Mouse (Mus musculus) neural tube, embryonic 13.5 days (tissue): ENCODE measurements at regions not wholly inside any gene's neighbourhood (a gene's known extent, or its start where the extent isn't known, plus 50 kb on each side); places are given as distances from the start of the nearest gene placed in this dataset.

Experiments
- ATAC-seq: fragments of 200-750 bp; cut with Nextera tagmentation; 2 replicates; pipeline ENCODE4 v1.8.0; 2017; ENCODE audit warnings: low read depth, mild to moderate bottlenecking, moderate TSS enrichment, moderate library complexity
- H3K27ac ChIP-seq: fragments of 300-500 bp; sonication (generic); replicated peaks from 2 replicates; pipeline ENCODE4 v1.5.1; 2015; ENCODE audit warnings: moderate library complexity, mild to moderate bottlenecking, inconsistent platforms
- H3K27me3 ChIP-seq: fragments of 300-500 bp; sonication (generic); 2 replicates; pipeline ENCODE4 v1.6.1; 2015; ENCODE audit warnings: mild to moderate bottlenecking, inconsistent platforms
- H3K36me3 ChIP-seq: fragments of 300-500 bp; sonication (generic); 2 replicates; pipeline ENCODE4 v1.6.1; 2015; ENCODE audit warnings: mild to moderate bottlenecking, inconsistent platforms
- H3K4me1 ChIP-seq: fragments of 300-500 bp; sonication (generic); replicated peaks from 2 replicates; pipeline ENCODE4 v1.6.1; 2015; ENCODE audit warnings: inconsistent platforms
- H3K4me2 ChIP-seq: fragments of 300-500 bp; sonication (generic); 2 replicates; pipeline ENCODE4 v1.6.1; 2015; ENCODE audit warnings: inconsistent platforms, mild to moderate bottlenecking, moderate library complexity
- H3K4me3 ChIP-seq: fragments of 300-500 bp; sonication (generic); 2 replicates; pipeline ENCODE4 v1.5.1; 2015; ENCODE audit warnings: mild to moderate bottlenecking, inconsistent platforms
- H3K9ac ChIP-seq: fragments of 300-500 bp; sonication (generic); 2 replicates; pipeline ENCODE4 v1.6.1; 2015; ENCODE audit warnings: moderate library complexity, mild to moderate bottlenecking, inconsistent platforms
- H3K9me3 ChIP-seq: fragments of 300-500 bp; sonication (generic); 2 replicates; pipeline ENCODE4 v1.6.1; 2016; ENCODE audit warnings: inconsistent platforms
- WGBS: fragments of 180-500 bp; shearing (Covaris S2); methylation state at CpG from one replicate; pipeline ENCODE4 v1.1.7; 2015; 5-methylcytosine and 5-hydroxymethylcytosine counted together

- no peak for ATAC-seq
- no peak overlapping the region for H3K4me2 ChIP-seq
- no peaks in the 10 kb centered on the region for H3K27me3 ChIP-seq
- H3K27ac ChIP-seq: no peak overlapping the region
- H3K4me3 ChIP-seq: no peak overlapping the region
- no peak overlapping the region for H3K9ac ChIP-seq
- WGBS: 84% methylated on average over 3 of the region's 3 CpGs
- no peaks in the 10 kb centered on the region for H3K36me3 ChIP-seq
- H3K4me1 ChIP-seq: no peaks in the 10 kb centered on the region
- no peaks in the 10 kb centered on the region for H3K9me3 ChIP-seq
These were observed 103.2 kb upstream of the Cep85l start for GRCm38 (mm10) chr10:53482919-53483318.

GRCm38 (mm10) chr10:53470200-53470599, 90.5 kb upstream of the Cep85l start:
- ATAC-seq: no peak
- Histone ChIP-seq H3K4me3 (no peak overlapping the region), H3K27ac (no peak overlapping the region), H3K9me3 (peaks cover 15% of the 10 kb centered on the region), H3K9ac (no peak overlapping the region), H3K4me1 (no peaks in the 10 kb centered on the region), H3K27me3 (no peaks in the 10 kb centered on the region), H3K36me3 (no peaks in the 10 kb centered on the region), H3K4me2 (no peak overlapping the region)
- WGBS: 90% methylated on average over 3 of the region's 3 CpGs

- H3K27me3 ChIP-seq: no peaks in the 10 kb centered on the region
- no peak for ATAC-seq
- no peak overlapping the region for H3K4me2 ChIP-seq
- H3K9me3 ChIP-seq: peaks cover 15% of the 10 kb centered on the region
- H3K27ac ChIP-seq: no peak overlapping the region
- no peak overlapping the region for H3K4me3 ChIP-seq
- WGBS: 75% methylated on average over 1 of the region's 1 CpGs
- H3K9ac ChIP-seq: no peak overlapping the region
- no peaks in the 10 kb centered on the region for H3K36me3 ChIP-seq
- H3K4me1 ChIP-seq: no peaks in the 10 kb centered on the region
These were observed 89.9 kb upstream of the Cep85l start for GRCm38 (mm10) chr10:53469611-53470010.

GRCm38 (mm10) chr10:53468293-53468545, 88.5 kb upstream of the Cep85l start:
- ATAC-seq: no peak
- peaks cover 4% of the 10 kb centered on the region for H3K4me1 ChIP-seq
- H3K27me3 ChIP-seq: no peaks in the 10 kb centered on the region
- H3K9me3 ChIP-seq: peaks cover 14% of the 10 kb centered on the region
- no peaks in the 10 kb centered on the region for H3K36me3 ChIP-seq
- H3K4me3 ChIP-seq: no peak overlapping the region
- H3K27ac ChIP-seq: no peak overlapping the region
- H3K4me2 ChIP-seq: no peak overlapping the region
- H3K9ac ChIP-seq: no peak overlapping the region
- 97% methylated on average over 3 of the region's 3 CpGs for WGBS

GRCm38 (mm10) chr10:53467472-53468292, 87.9 kb upstream of the Cep85l start:
- Histone ChIP-seq H3K27ac (no peak overlapping the region), H3K9ac (no peak overlapping the region), H3K4me2 (no peak overlapping the region), H3K27me3 (no peaks in the 10 kb centered on the region), H3K4me3 (no peak overlapping the region), H3K4me1 (peaks cover 10% of the 10 kb centered on the region), H3K9me3 (peaks cover 11% of the 10 kb centered on the region; the same call in 1 of the 2 replicates), H3K36me3 (no peaks in the 10 kb centered on the region)
- 72% methylated on average over 3 of the region's 3 CpGs for WGBS
- ATAC-seq: no peak

GRCm38 (mm10) chr10:53466851-53467250, 87.1 kb upstream of the Cep85l start:
- Histone ChIP-seq H3K9me3 (peaks cover 11% of the 10 kb centered on the region; the same call in 1 of the 2 replicates), H3K36me3 (no peaks in the 10 kb centered on the region), H3K27me3 (no peaks in the 10 kb centered on the region), H3K4me2 (no peak overlapping the region), H3K4me3 (no peak overlapping the region), H3K27ac (no peak overlapping the region), H3K9ac (no peak overlapping the region), H3K4me1 (peaks cover 15% of the 10 kb centered on the region)
- 80% methylated on average over 1 of the region's 1 CpGs for WGBS
- no peak for ATAC-seq

- H3K36me3 ChIP-seq: no peaks in the 10 kb centered on the region
- H3K27ac ChIP-seq: no peak overlapping the region
- 84% methylated on average over 6 of the region's 6 CpGs for WGBS
- ATAC-seq: no peak
- H3K4me2 ChIP-seq: no peak overlapping the region
- peaks cover 15% of the 10 kb centered on the region for H3K4me1 ChIP-seq
- no peaks in the 10 kb centered on the region for H3K27me3 ChIP-seq
- no peak overlapping the region for H3K9ac ChIP-seq
- no peak overlapping the region for H3K4me3 ChIP-seq
- H3K9me3 ChIP-seq: 0 out of 2 replicates have a peak, but pooled peaks cover 6% of the 10 kb centered on the region
These were observed 86.5 kb upstream of the Cep85l start for GRCm38 (mm10) chr10:53466261-53466660.

- Histone ChIP-seq H3K36me3 (no peaks in the 10 kb centered on the region), H3K4me3 (no peak overlapping the region), H3K9ac (no peak overlapping the region), H3K27me3 (no peaks in the 10 kb centered on the region), H3K27ac (no peak overlapping the region), H3K4me2 (no peak overlapping the region), H3K9me3 (no peaks in the 10 kb centered on the region), H3K4me1 (peaks cover 15% of the 10 kb centered on the region)
- ATAC-seq: no peak
These were observed 84.8 kb upstream of the Cep85l start for GRCm38 (mm10) chr10:53464581-53464980.

- no peak overlapping the region for H3K9ac ChIP-seq
- WGBS: 46% methylated on average over 6 of the region's 6 CpGs
- H3K36me3 ChIP-seq: no peaks in the 10 kb centered on the region
- no peaks in the 10 kb centered on the region for H3K9me3 ChIP-seq
- ATAC-seq: no peak
- no peak overlapping the region for H3K4me3 ChIP-seq
- H3K4me2 ChIP-seq: no peak overlapping the region
- H3K27ac ChIP-seq: no peak overlapping the region
- no peaks in the 10 kb centered on the region for H3K27me3 ChIP-seq
- H3K4me1 ChIP-seq: peaks cover 15% of the 10 kb centered on the region
These were observed 84.3 kb upstream of the Cep85l start for GRCm38 (mm10) chr10:53464006-53464405.

- H3K27ac ChIP-seq: 0 out of 2 replicates have a peak overlapping the region, but pooled peaks have one; percentile 11
- peaks cover 15% of the 10 kb centered on the region for H3K4me1 ChIP-seq
- H3K9ac ChIP-seq: 0 out of 2 replicates have a peak overlapping the region, but pooled peaks have one; percentile 34
- no peak for ATAC-seq
- H3K4me3 ChIP-seq: no peak overlapping the region
- 30% methylated on average over 3 of the region's 3 CpGs for WGBS
- no peaks in the 10 kb centered on the region for H3K27me3 ChIP-seq
- no peaks in the 10 kb centered on the region for H3K36me3 ChIP-seq
- no peaks in the 10 kb centered on the region for H3K9me3 ChIP-seq
- H3K4me2 ChIP-seq: peak overlapping the region; percentile 47; the same call in 1 of the 2 replicates
These were observed 83.7 kb upstream of the Cep85l start for GRCm38 (mm10) chr10:53463471-53463870.

GRCm38 (mm10) chr10:53462449-53463308, 82.9 kb upstream of the Cep85l start:
- Histone ChIP-seq H3K27ac (0 out of 2 replicates have a peak overlapping the region, but pooled peaks have one; percentile 43), H3K36me3 (no peaks in the 10 kb centered on the region), H3K4me3 (0 out of 2 replicates have a peak overlapping the region, but pooled peaks have one; percentile 4), H3K27me3 (no peaks in the 10 kb centered on the region), H3K4me2 (peak overlapping the region; percentile 47), H3K9ac (peak overlapping the region; percentile 34), H3K4me1 (peaks cover 15% of the 10 kb centered on the region), H3K9me3 (no peaks in the 10 kb centered on the region)
- peak; percentile 87 for ATAC-seq
- WGBS: 25% methylated on average over 15 of the region's 15 CpGs

GRCm38 (mm10) chr10:53461070-53461781, 81.5 kb upstream of the Cep85l start:
- WGBS: 90% methylated on average over 7 of the region's 7 CpGs
- no peak for ATAC-seq

More at GRCm38 (mm10) chr10:53461070-53461781, 81.5 kb upstream of the Cep85l start:
- Histone ChIP-seq H3K36me3 (no peaks in the 10 kb centered on the region), H3K9ac (no peak overlapping the region), H3K4me1 (peaks cover 15% of the 10 kb centered on the region), H3K9me3 (no peaks in the 10 kb centered on the region), H3K27me3 (no peaks in the 10 kb centered on the region), H3K4me2 (no peak overlapping the region), H3K4me3 (no peak overlapping the region), H3K27ac (no peak overlapping the region)
